Mouse (Mus musculus) MEL (cell line): ENCODE measurements around the gene Mcoln3. TPM values are rescaled to one million over a fixed set of nuclear protein-coding genes. Genes with fewer than 3 reads are reported as not detected.

Experiments
- DNase-seq: peaks from one replicate; pipeline ENCODE4 v3.0.0; 2011; ENCODE audit warnings: low read depth, low spot score
- H3K27ac ChIP-seq: 2 replicates; pipeline ENCODE4 v1.5.1; 2012; ENCODE audit warnings: low read depth, mild to moderate bottlenecking, control low read depth, low read length, moderate library complexity; ENCODE audit not compliant: control insufficient read depth
- H3K27me3 ChIP-seq, 2 experiments: fragments of 150-350 bp in 1 of 2; sonication (generic) in 1 of 2; 2 replicates each; pipeline ENCODE4 v1.6.1; 2012; ENCODE audit warnings: low read length in 2 of 2, mild to moderate bottlenecking in 2 of 2, improper control_type of control experiment in 1 of 2, moderate library complexity in 1 of 2; ENCODE audit not compliant: insufficient read depth in 2 of 2, control insufficient read depth in 1 of 2
- H3K36me3 ChIP-seq, 2 experiments: 2 replicates each; pipeline ENCODE4 v1.6.1; 2012 to 2014; ENCODE audit warnings: low read length in 2 of 2, improper control_type of control experiment in 1 of 2, inconsistent platforms in 1 of 2, mild to moderate bottlenecking in 1 of 2; ENCODE audit not compliant: insufficient read depth in 2 of 2, control insufficient read depth in 1 of 2
- H3K4me1 ChIP-seq, 2 experiments: fragments of 150-350 bp in 1 of 2; sonication (generic) in 1 of 2; 2 replicates each; pipeline ENCODE4 v1.6.1; 2012; ENCODE audit warnings: low read length in 2 of 2, improper control_type of control experiment in 1 of 2, mild to moderate bottlenecking in 1 of 2; ENCODE audit not compliant: insufficient read depth in 2 of 2, control insufficient read depth in 1 of 2
- H3K4me3 ChIP-seq, 2 experiments: fragments of 150-350 bp in 1 of 2; sonication (generic) in 1 of 2; 2 replicates each; pipeline ENCODE4 v1.5.1; 2012; ENCODE audit warnings: low read depth in 2 of 2, low read length in 2 of 2, mild to moderate bottlenecking in 2 of 2, moderate library complexity in 2 of 2, control low read depth in 1 of 2, improper control_type of control experiment in 1 of 2; ENCODE audit not compliant: control insufficient read depth in 1 of 2, insufficient read depth in 1 of 2
- H3K79me2 ChIP-seq: 2 replicates; pipeline ENCODE4 v1.6.1; 2012; ENCODE audit warnings: mild to moderate bottlenecking, low read length, moderate library complexity; ENCODE audit not compliant: control insufficient read depth, poor library complexity, insufficient read depth
- H3K9ac ChIP-seq: 2 replicates; pipeline ENCODE4 v1.6.1; 2012; ENCODE audit warnings: low read depth, mild to moderate bottlenecking, control low read depth, low read length, moderate library complexity; ENCODE audit not compliant: control insufficient read depth, poor library complexity, severe bottlenecking
- H3K9me3 ChIP-seq: fragments of 150-350 bp; sonication (generic); replicated peaks from 2 replicates; pipeline ENCODE4 v1.6.1; 2012; ENCODE audit warnings: mild to moderate bottlenecking, low read length, improper control_type of control experiment, moderate library complexity; ENCODE audit not compliant: insufficient read depth
- CHD1 ChIP-seq: IDR thresholded peaks from 2 replicates; pipeline ENCODE4 v1.6.1; 2012; ENCODE audit warnings: low read depth, mild to moderate bottlenecking, inconsistent platforms, low read length, improper control_type of control experiment
- CHD2 ChIP-seq: IDR thresholded peaks from 2 replicates; pipeline ENCODE4 v1.6.1; 2011; ENCODE audit warnings: low read length, improper control_type of control experiment
- E2F4 ChIP-seq: IDR thresholded peaks from 2 replicates; pipeline ENCODE4 v1.6.1; 2011; ENCODE audit warnings: low read depth, low read length, improper control_type of control experiment, borderline replicate concordance
- EP300 ChIP-seq, 2 experiments: IDR thresholded peaks; 2 replicates each; pipeline ENCODE4 v1.6.1; 2011; ENCODE audit warnings: improper control_type of control experiment in 2 of 2, low read length in 2 of 2, low read depth in 1 of 2, mild to moderate bottlenecking in 1 of 2
- GABPA ChIP-seq: IDR thresholded peaks from 2 replicates; pipeline ENCODE4 v1.6.1; 2012; ENCODE audit warnings: low read depth, mild to moderate bottlenecking, inconsistent platforms, low read length, improper control_type of control experiment, moderate library complexity
- JUND ChIP-seq: IDR thresholded peaks from 2 replicates; pipeline ENCODE4 v1.6.1; 2011; ENCODE audit warnings: low read depth, mild to moderate bottlenecking, improper control_type of control experiment, low read length
- MAX ChIP-seq: IDR thresholded peaks from 2 replicates; pipeline ENCODE4 v1.6.1; 2011; ENCODE audit warnings: low read length, improper control_type of control experiment
- MAZ ChIP-seq: IDR thresholded peaks from 2 replicates; pipeline ENCODE4 v1.6.1; 2012; ENCODE audit warnings: low read depth, mild to moderate bottlenecking, inconsistent platforms, low read length, improper control_type of control experiment
- MXI1 ChIP-seq: IDR thresholded peaks from 2 replicates; pipeline ENCODE4 v1.6.1; 2011; ENCODE audit warnings: mild to moderate bottlenecking, low read depth, low read length, improper control_type of control experiment
- MYB ChIP-seq: IDR thresholded peaks from 2 replicates; pipeline ENCODE4 v1.6.1; 2011; ENCODE audit warnings: mild to moderate bottlenecking, low read depth, low read length, improper control_type of control experiment
- NELFE ChIP-seq: IDR thresholded peaks from 2 replicates; pipeline ENCODE4 v1.6.1; 2011; ENCODE audit warnings: low read depth, low read length, improper control_type of control experiment
- POLR2AphosphoS2 ChIP-seq: IDR thresholded peaks from 2 replicates; pipeline ENCODE4 v1.6.1; 2011; ENCODE audit warnings: low read length, improper control_type of control experiment
- POLR2AphosphoS5 ChIP-seq: IDR thresholded peaks from 2 replicates; pipeline ENCODE4 v1.6.1; 2012; ENCODE audit warnings: low read depth, borderline replicate concordance, mild to moderate bottlenecking, inconsistent platforms, low read length, moderate library complexity, mixed read lengths
- RAD21 ChIP-seq: IDR thresholded peaks from 2 replicates; pipeline ENCODE4 v1.6.1; 2011; ENCODE audit warnings: mild to moderate bottlenecking, low read depth, low read length, improper control_type of control experiment
- RCOR1 ChIP-seq: IDR thresholded peaks from 2 replicates; pipeline ENCODE4 v1.6.1; 2012; ENCODE audit warnings: low read depth, mild to moderate bottlenecking, inconsistent platforms, low read length, improper control_type of control experiment
- SIN3A ChIP-seq: IDR thresholded peaks from 2 replicates; pipeline ENCODE4 v1.6.1; 2012; ENCODE audit warnings: low read length, improper control_type of control experiment, inconsistent platforms
- SMC3 ChIP-seq: IDR thresholded peaks from 2 replicates; pipeline ENCODE4 v1.6.1; 2011; ENCODE audit warnings: low read depth, low read length, improper control_type of control experiment
- TCF12 ChIP-seq: IDR thresholded peaks from 2 replicates; pipeline ENCODE4 v1.6.1; 2014; ENCODE audit warnings: low read depth, mild to moderate bottlenecking, inconsistent platforms, low read length, improper control_type of control experiment, moderate library complexity
- ZKSCAN1 ChIP-seq: IDR thresholded peaks from 2 replicates; pipeline ENCODE4 v1.6.1; 2012; ENCODE audit warnings: low read depth, mild to moderate bottlenecking, inconsistent platforms, low read length, improper control_type of control experiment, moderate library complexity
- ZNF384 ChIP-seq: IDR thresholded peaks from 2 replicates; pipeline ENCODE4 v1.6.1; 2012; ENCODE audit warnings: low read depth, mild to moderate bottlenecking, inconsistent platforms, low read length, improper control_type of control experiment
- polyA plus RNA-seq, 2 experiments: library from polyadenylated mRNA; stranded (reverse) in 1 of 2; unstranded in 1 of 2; fragments of >175 nt in 1 of 2; fragments of >200 nt in 1 of 2; gene quantifications; 2 replicates each; pipeline versions ENCODE4 v1.2.1 to v1.2.4; 2012; ENCODE audit warnings: low replicate concordance in 2 of 2, low read depth in 1 of 2; ENCODE audit not compliant: insufficient read length in 2 of 2, insufficient read depth in 1 of 2, missing spikeins in 1 of 2
- total RNA-seq: library from RNA; depleted of rRNA; stranded (reverse); fragments of 300-350 nt; gene quantifications from 2 replicates; pipeline ENCODE4 v1.2.3, GENCODE M21; 2012

Gene Mcoln3
- total and polyA plus RNA-seq, 3 experiments = not detected

GRCm38 (mm10) chr3:146080241-146080640 is 37.0 kb upstream of the Mcoln3 start:
- no peak for DNase-seq
- Histone ChIP-seq H3K27me3 (no peaks in the 10 kb centered on the region; a peak in 1 of 4 replicates), H3K36me3 (no peaks in the 10 kb centered on the region), H3K4me1 (no peaks in the 10 kb centered on the region), H3K9me3 (no peaks in the 10 kb centered on the region), H3K79me2 (no peaks in the 10 kb centered on the region), H3K27ac (no peak overlapping the region), H3K9ac (no peak overlapping the region), H3K4me3 (no peak overlapping the region)
- no peak for TF ChIP-seq MYB
- TF ChIP-seq NELFE = no peak
- TF ChIP-seq RAD21 = no peak
- no peak for TF ChIP-seq GABPA
- no peak for TF ChIP-seq ZKSCAN1
- no peak for TF ChIP-seq E2F4

DNA sequence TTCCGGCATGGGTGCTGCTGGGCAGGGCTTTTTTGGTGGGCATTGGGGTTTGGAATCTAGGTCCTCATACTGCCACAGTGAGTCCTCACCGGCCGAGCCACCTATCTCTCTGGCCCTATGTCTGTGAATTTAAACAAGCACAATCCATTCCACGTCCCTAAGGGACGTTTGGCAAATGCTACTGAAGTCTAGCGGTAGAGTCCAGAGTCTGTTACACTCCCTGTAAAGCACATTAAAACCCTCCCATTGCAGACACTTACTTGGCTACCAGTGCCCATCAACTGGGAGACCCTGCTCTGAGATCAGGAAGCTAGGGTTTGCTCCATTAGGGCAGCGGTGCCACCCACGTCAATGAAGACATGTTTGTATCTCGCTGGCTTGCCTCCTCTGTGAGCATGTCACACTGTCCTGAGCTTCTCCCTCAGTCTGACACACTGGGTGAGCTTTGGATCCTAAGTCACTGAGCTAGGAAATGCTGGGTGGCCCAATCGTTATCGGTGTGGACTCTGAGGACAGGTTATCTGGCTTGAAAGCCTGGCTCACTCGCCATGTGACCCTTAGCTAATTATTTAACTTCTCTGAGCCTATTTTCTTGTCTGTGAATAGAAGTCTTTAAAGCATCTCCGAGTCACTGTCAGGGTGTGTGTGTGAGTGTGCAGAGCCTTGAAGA is 26.1 kb upstream of the Mcoln3 start:
- no peak overlapping the region for H3K27ac ChIP-seq

GRCm38 (mm10) chr3:146095066-146095465 is 22.2 kb upstream of the Mcoln3 start:
- Histone ChIP-seq H3K4me3 (no peak overlapping the region), H3K27me3 (no peaks in the 10 kb centered on the region), H3K9ac (no peak overlapping the region), H3K79me2 (no peaks in the 10 kb centered on the region)
- TF ChIP-seq SMC3 (no peak), JUND (no peak), POLR2AphosphoS5 (no peak), MXI1 (no peak)
- TF ChIP-seq, all 39 proteins: peak for 0
- Histone ChIP-seq H3K27ac (no peak overlapping the region), H3K4me1 (peaks cover 14 to 24% of the 10 kb centered on the region in 2 experiments), H3K9me3 (no peaks in the 10 kb centered on the region), H3K36me3 (peaks cover 0 to 11% of the 10 kb centered on the region in 2 experiments; a peak in 2 of 4 replicates)
- no peak for DNase-seq

More for the DNA sequence above, 26.1 kb upstream of the Mcoln3 start:
- no peaks in the 10 kb centered on the region for H3K79me2 ChIP-seq
- DNase-seq = no peak
- no peaks in the 10 kb centered on the region for H3K27me3 ChIP-seq
- no peak overlapping the region for H3K4me3 ChIP-seq
- no peak overlapping the region for H3K9ac ChIP-seq
- TF ChIP-seq ZNF384 (no peak), MAZ (no peak), E2F4 (no peak), POLR2AphosphoS2 (no peak), RAD21 (no peak), MAX (no peak), SIN3A (no peak), TCF12 (no peak), JUND (no peak), CHD2 (no peak), ZKSCAN1 (no peak), CHD1 (no peak), EP300 (IDR thresholded peaks at IDR 0.05; ENCODE audit: low read depth in 1 of 2, low read length in 2 of 2) (no peak), RCOR1 (no peak)
- H3K9me3 ChIP-seq = no peaks in the 10 kb centered on the region
- peaks cover 0 to 2% of the 10 kb centered on the region in 2 experiments; a peak in 1 of 4 replicates for H3K36me3 ChIP-seq
- peaks cover 2 to 3% of the 10 kb centered on the region in 2 experiments; a peak in 3 of 4 replicates for H3K4me1 ChIP-seq
